Mouse (Mus musculus) testis, postnatal 10 days (tissue): ENCODE measurements around the gene Plcg1.
A peak's percentile ranks its signal among the peaks of the same experiment; 100 is the strongest.

Experiments used
- DNase-seq: peaks from one replicate; pipeline ENCODE4 v3.0.0; 2021; ENCODE audit warnings: low spot score

The Plcg1 gene

DNA sequence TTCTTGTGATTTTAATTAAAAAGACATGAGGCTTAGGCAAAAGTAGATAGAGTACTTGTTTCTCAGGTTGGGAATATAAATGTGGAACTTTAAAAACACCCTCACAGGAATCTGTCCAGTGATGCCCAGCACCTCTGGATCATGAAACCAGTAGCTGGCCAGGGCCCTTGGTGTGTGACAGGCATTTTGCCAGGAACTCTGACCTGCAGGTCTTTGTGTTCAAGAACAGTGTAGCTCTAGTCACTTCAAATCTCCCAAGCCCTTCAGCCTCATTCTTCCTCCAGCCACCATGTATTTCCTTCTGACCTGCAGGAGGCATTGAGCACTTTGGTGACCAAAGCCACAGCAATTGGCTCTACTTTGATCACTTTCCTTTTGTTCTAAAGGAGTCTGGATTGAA lies 39.3 kb downstream of the Plcg1 start:
- no peak for DNase-seq

DNA sequence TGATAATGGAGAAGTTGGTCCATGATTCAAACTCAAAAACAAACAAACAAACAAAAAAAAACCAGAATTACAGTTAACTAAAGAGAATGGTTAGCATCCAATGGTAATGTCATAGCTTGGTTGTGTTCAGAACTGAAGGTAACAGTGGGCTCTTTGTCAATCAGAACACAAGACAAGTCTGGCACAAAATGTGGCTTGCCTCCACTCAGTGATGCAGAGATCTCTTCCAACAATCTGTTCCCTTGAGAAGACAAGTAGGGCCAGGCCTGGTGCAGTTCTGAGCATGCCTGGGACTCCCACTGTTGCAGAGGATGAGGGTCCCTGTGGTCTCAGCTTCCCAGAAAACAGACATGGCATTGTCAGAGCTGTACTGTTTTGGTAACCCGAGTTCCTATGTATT lies 39.8 kb downstream of the Plcg1 start:
- DNase-seq = no peak

DNA sequence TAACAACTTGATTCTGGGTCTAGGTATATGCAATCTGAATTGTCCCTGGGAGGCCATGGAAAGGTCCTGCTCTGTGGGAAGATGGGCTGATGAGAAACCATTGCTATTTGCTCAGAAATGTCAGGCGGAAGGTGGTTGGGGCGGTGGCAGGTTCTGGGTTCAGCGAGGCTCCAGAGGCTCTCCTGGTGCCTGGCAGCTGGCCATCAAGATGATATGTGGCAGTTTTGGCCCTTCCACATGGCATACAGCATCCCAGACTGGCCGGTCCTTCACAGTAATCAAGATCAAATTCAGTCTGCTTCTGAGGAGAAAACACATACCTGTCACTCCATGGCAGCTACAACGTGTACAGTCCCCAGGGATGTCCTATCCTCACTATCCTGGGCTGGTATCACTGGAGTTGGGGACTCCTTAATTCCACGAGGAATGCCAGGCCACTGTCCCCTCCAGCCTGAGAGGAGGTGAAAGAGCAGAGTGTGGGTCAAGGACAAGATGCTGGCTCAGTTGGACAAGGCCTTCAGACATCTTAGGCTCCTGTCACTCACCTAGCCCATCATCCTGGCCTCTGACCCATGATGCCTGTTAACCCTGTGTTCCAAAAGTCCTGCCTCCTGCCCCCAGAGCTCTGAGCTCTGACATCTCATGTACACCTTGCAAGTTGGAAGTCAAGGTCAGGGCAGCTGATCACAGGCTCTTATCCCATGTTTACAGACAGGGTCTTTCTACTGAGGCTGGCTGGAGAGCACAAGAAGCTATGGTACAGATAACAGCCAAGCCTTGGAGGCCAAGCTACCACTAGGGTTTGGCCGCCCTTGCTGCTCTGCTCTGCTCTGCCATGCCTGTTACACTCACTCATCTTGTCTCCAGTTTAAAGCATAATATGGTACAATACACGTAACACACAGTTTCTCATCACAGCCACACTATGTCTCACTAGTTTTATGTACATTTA lies 40.5 kb downstream of the Plcg1 start:
- no peak for DNase-seq

DNA sequence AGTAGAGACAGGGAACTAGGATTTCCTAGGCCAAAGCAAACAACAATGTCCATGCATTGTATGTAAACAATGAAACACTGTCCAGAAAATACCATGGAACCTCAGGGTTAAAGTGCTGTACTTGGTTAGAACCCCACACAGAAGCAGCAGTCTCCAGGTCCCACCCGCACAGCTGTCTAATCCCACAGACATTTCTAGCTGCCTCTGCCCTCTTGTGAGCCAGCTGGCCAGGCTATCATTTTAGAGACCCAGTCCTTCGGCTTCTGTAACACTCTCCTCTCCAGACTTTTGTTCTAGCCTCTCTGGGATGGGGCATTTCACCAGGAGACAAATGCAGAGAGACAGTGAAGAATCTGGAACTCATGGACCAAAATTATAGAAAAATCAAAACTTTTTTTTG lies 46.9 kb downstream of the Plcg1 start:
- no peak for DNase-seq

DNA sequence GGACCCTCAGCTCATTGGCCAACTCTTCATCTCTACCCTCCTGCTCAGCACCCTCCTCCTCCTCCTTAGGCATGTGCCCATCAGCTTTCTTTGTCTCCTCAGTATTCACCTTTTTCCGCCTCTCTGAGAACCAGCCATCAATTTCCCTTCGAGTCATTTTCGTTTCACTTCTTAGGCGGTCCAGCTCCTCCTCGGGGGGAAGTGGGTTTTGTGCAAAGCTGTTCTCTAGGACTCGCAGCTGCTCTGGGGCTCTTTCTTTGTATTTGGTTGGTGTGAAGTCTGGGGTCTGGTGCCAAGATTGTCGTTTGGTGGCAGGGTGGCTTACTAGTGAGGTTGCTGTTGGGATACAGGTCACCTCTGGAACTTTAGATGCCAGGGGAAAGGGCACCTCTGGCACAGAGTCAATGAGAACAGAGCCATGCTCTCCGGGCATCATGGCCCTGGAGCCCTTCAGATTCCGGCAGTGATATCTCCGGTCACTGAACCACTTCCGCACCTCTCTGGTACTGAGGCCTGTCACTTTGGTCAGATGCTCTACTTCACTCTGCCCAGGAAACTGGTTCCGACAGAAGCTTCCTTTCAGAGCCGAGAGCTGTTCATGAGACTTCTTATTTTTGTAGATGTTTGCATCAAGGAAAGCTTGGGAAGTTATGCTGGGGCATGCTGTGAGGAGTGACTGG lies 49.2 kb downstream of the Plcg1 start:
- no peak for DNase-seq

DNA sequence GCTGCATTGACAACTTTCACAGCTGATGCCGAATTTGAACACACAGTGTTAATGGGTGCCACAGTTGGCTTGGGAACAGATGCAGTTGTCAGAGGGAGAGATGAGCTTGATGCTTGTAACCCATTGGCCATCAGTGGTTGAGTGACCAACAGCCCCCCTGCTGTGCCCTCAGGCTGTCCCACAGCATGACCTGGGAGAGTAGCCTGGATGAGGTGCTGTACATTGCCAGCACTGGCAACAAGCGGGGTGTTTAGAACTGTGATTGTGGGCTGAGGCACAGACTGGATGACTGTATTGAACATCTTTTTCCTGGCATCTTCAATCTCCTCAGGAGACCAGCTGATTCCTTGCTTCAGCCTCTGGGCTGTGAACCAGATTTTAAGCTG lies 49.7 kb downstream of the Plcg1 start:
- DNase-seq = no peak

DNA sequence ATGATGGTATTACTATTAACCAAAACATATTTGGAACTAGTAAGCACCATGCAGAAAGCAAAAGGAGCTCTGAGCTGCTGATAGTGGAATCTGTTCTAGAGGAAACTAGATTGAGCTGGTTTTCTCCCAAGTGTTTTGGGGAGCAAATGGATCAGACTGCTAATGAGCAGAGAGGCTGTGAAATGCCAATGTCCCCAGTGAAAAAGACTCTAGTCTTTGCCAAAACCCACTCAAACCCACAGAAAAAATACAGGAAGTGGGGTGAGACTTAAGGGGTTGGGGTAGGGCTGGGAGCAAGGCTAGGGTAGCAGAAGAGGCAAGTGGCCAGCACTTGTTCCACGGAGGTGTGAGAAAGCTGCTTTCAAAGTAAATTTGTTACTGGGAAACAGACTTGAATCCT lies 55.2 kb downstream of the Plcg1 start:
- DNase-seq = no peak

DNA sequence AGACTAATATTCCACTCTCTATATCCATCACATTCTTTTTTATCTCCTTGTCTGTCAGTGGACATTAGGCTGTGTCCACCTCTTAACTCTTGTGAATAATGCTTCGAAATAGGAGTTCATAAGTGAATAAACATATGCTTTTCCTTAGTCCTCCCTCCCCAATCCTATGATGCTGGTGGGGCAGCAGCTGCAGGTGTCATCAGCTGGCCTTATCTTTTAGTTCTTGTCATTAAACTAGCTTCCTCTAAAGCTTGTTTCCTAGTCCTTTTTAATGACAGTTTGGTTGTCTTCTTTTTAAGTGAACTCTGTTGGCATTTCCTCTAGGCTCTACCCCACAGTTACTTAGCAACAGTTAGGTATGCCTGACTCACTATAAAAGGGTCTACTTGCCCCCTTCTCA lies 57.9 kb downstream of the Plcg1 start:
- DNase-seq = no peak

DNA sequence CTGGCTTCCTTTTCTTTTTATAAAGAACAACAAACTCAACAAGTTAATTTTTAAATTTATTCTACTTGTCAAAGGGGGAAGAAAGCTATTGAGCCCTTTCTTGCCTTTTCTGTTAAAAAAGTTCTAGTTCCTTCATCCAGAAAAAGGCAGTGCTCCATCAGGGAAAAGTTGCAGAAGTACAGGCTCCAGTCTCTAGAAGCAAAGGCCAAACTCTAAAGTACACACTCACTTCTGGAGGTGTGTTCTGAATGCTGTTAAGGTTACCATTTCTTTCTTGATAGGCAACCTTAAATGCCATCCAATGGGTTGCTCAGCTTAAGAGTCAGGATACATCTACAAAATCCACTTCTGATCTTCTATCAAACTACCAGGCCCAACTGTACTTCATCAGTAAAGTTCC lies 58.6 kb downstream of the Plcg1 start:
- DNase-seq = no peak

DNA sequence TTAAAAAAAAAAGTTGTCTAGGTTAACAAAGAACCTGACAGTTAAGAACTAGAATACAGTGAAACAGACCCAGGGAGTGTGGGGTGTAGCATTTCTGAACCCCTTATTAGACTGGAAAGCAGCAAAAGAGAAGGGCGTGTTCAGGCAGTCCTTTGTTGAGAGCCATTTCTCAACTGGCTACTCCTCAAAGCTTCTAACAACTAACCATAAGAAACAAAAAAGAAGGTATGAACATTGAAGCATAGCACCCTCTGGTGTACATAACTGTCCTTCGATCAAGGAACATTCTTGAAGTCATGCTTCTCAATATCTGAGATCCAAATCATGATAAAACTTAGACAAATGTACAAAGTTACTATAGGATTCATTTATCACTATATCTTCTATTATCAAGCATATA lies 62.0 kb downstream of the Plcg1 start:
- no peak for DNase-seq

DNA sequence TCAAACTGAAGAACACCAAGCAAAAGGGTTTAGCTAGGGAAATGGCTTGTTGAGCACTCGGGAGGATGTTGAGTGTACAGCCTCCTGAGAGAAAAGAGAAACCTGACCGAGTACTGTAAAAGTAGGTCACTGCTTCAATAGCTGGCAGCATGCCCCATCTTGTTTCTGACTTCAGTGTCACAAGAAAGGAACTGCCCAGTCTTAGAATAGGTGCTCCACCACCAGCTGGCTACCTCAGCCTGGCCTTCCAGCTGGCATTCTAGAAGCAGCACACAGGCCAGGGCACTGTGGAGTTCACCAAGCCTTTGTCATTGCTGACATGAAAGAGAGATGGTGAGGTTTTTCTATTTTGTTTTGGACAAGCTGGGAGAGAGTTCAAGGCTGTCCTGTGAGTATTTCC lies 65.9 kb downstream of the Plcg1 start:
- peak; percentile 53 for DNase-seq

DNA sequence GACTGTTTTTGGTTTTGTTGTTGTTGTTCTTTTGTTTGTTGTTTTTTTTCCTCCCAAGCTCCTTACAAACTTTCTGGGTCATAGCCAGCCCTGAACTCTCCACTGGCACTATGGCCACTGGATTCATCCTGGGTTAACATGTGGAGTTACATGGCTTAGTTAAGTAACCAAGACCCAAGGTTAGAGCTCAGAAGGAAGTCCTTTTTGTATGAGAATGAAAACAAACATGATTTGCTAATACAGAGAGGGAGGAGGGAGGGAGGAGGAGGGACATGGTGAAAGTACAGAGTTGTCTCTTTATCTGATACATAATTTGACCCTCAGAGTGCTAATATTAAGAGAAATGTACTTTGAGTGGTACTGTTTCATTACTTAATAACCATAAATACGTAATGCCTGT lies 67.1 kb downstream of the Plcg1 start:
- DNase-seq = no peak

DNA sequence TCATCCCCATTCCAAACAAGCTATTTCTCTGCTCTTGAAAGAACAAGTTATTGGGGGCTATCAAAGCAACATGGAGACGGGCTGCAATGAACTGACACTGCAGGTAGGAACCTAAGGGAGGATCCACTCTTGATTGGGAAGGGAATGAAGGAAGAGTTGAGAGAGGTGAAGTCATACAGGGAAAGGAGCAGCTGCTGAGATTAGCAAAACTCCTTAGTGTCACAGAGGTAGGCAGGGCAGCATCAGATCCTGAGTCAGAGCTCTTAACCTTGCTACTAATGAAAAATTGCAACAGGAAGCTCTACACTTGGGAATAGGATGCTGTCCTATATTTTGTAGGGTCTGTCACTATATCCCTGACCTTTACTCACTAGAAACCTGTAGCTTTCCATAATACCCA lies 69.9 kb downstream of the Plcg1 start:
- no peak for DNase-seq

DNA sequence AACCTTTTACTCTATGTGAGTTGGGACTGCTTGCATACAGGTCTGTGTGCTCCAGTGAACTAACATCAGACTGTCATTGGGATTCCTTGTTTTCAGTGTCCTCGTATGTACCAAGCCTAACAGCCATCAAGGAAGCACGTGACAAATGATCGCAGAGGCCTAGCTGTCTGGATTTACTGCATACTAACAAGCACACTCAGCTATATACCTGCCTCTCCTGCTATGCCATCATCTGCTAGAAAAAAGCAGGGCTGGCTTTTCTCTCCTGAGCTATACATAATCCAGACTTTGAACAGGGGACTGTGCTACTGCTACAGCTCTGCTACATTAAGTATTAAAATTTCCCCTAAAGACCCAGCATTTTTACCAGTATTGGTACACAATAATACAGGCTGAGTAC lies 71.2 kb downstream of the Plcg1 start:
- no peak for DNase-seq

DNA sequence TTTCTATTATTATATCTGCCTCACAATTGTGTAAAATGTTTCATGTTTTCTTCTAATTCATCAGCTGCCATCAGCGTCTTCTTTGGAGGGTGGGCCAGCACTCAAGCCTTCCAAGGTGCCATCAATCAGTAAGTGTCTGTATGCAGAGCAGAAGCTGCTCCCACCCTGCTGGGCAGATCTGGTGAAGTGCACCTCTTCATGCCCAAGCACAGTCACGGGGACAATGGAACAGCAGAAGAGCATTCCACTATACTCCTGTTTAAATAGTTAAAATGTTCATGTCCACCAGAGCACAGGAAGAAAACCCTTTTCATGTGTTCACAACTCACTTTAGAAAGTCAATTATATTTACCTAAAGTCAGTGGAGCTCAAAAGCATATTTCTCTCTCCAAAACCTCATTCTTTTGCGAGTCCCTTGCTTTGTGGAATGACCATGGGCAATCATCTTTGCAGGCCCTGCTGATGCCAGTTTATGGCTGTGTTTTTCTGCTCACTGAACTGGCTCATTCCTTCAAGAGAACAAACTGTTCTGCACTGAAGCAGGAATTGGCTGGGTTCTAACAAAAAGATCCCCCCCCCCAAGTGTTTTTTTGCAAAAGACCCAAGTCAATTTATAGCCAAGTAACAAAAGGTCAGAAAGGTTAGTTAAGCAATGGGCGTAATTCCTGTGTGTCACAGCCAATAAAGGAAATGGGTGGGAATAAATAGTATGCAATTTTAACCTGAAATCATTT lies 73.9 kb downstream of the Plcg1 start:
- DNase-seq = no peak

DNA sequence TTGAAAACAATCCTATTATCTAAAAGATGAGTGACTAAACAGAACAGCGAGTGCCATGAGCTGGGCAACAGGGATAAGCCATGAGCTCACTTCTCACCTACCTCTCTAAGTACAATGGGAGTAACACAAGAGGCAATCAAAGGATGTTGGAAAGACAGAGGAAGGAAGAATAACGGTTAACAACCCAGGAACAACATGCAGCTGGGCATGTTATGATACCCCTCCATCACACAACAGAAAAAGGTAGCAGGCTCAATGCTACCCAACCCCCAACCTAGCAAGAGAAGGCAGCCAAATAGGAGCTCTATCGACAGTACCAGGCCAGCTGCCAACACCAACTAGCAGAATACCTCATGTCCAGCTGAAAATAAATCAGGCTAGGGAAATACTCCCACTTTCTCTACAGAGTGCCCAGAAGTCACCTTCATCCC lies 75.0 kb downstream of the Plcg1 start:
- DNase-seq = peak; percentile 54

DNA sequence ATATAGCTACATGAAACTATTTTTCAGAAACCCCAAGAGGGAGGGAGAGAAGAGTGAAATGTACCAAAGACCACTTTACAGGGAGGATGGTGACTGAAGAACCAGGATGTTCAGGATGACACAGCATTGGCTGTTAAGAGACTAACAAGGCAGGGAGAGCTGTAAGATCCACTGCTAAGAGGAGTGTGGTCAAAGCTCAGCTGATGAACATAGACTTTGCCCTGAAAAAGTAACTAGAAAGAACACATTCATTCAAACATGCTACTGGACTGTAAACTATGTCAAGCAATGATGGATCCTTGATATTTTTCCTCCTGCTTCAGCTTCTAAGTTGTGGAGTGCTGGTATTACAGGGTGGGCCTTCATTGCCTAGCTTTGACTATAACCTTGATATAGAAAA lies 79.3 kb downstream of the Plcg1 start:
- no peak for DNase-seq

DNA sequence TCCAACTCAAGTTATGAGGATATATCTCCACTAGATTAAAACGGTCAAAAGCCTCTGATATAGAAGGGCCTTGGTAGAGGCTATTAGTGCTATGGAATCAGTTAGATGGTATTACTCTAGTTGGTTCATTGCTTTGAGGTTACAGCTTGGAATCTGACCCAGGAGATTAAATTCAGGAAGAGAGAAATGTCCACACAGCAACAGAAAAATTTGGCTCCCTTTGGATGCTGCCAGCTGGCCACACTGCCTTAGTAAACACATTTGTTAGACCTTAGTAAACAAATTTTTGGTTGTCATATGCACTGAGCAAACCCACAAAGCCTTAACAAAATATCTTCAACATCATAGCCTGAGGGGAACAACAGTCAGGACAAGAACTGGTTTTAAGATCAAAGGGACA lies 79.7 kb downstream of the Plcg1 start:
- DNase-seq = no peak
